Mouse (Mus musculus) forebrain, embryonic 14.5 days (tissue): ENCODE results near the gene Tmcc1. TPM values are rescaled to one million over a fixed set of nuclear protein-coding genes. Genes with fewer than 3 reads are reported as not detected.

ENCODE experiments used
- ATAC-seq: fragments of 200-750 bp; cut with Nextera tagmentation; 2 replicates; pipeline ENCODE4 v1.8.0; 2017; ENCODE audit warnings: mild to moderate bottlenecking, moderate library complexity
- DNase-seq: peaks from one replicate; pipeline ENCODE4 v3.0.0-alpha.2; 2015; ENCODE audit warnings: low spot score
- H3K27ac ChIP-seq: fragments of 300-500 bp; sonication (generic); 2 replicates; pipeline ENCODE4 v1.5.1; 2014; ENCODE audit warnings: low read depth, mild to moderate bottlenecking, control low read depth, low read length, moderate library complexity
- H3K27me3 ChIP-seq: fragments of 300-500 bp; sonication (generic); replicated peaks from 2 replicates; pipeline ENCODE4 v1.6.1; 2014; ENCODE audit warnings: low read length, control low read depth, mixed read lengths; ENCODE audit not compliant: control insufficient read depth, insufficient read depth
- H3K36me3 ChIP-seq: fragments of 300-500 bp; sonication (generic); 2 replicates; pipeline ENCODE4 v1.6.1; 2014; ENCODE audit warnings: low read length, control low read depth; ENCODE audit not compliant: control insufficient read depth, insufficient read depth
- H3K4me1 ChIP-seq: fragments of 300-500 bp; sonication (generic); 2 replicates; pipeline ENCODE4 v1.6.1; 2014; ENCODE audit warnings: antibody characterized with exemption, low read length, control low read depth; ENCODE audit not compliant: control insufficient read depth, insufficient read depth
- H3K4me2 ChIP-seq: fragments of 300-500 bp; sonication (generic); 2 replicates; pipeline ENCODE4 v1.6.1; 2014; ENCODE audit warnings: mild to moderate bottlenecking, control low read depth, low read length
- H3K4me3 ChIP-seq: fragments of 300-500 bp; sonication (generic); 2 replicates; pipeline ENCODE4 v1.5.1; 2014; ENCODE audit warnings: low read depth, low read length, control low read depth
- H3K9ac ChIP-seq: fragments of 300-500 bp; sonication (generic); 2 replicates; pipeline ENCODE4 v1.6.1; 2014; ENCODE audit warnings: mild to moderate bottlenecking, low read length, control low read depth, moderate library complexity
- H3K9me3 ChIP-seq: fragments of 300-500 bp; sonication (generic); replicated peaks from 2 replicates; pipeline ENCODE4 v1.6.1; 2016; ENCODE audit warnings: low read length, control low read depth, mixed read lengths; ENCODE audit not compliant: control insufficient read depth
- WGBS: fragments of 180-500 bp; shearing (Covaris S2); extraction: QIAGEN DNeasy Blood & Tissue Kit; methylation state at CpG from one replicate; pipeline ENCODE4 v1.1.7; 2014; 5-methylcytosine and 5-hydroxymethylcytosine counted together
- polyA plus RNA-seq: library from polyadenylated mRNA; unstranded; fragments of >200 nt; fragmentation: Nextera tagmentation; extraction: Ambion mirVana; gene quantifications from 2 replicates; pipeline ENCODE4 v1.2.1, GENCODE M21; 2014

Gene Tmcc1
- polyA plus RNA-seq, 1 experiment from 2014 or later: 22.7 TPM

GRCm38 (mm10) chr6:115998758-115999157 is 194.5 kb downstream of the Tmcc1 start:
- Histone ChIP-seq H3K9ac (no peak overlapping the region), H3K4me3 (no peak overlapping the region), H3K27me3 (peaks cover 10% of the 10 kb centered on the region), H3K9me3 (no peaks in the 10 kb centered on the region), H3K4me1 (peaks cover under 1% of the 10 kb centered on the region; the same call in 1 of the 2 replicates), H3K4me2 (no peak overlapping the region), H3K36me3 (no peaks in the 10 kb centered on the region), H3K27ac (no peak overlapping the region)
- ATAC-seq (no peak), DNase-seq (no peak)
- WGBS: 79% methylated on average over 7 of the region's 7 CpGs

GRCm38 (mm10) chr6:115997726-115998311 is 195.5 kb downstream of the Tmcc1 start:
- no peaks in the 10 kb centered on the region for H3K9me3 ChIP-seq

GRCm38 (mm10) chr6:115996171-115996851 is 197.0 kb downstream of the Tmcc1 start:
- H3K27ac ChIP-seq: no peak overlapping the region
- H3K9ac ChIP-seq: no peak overlapping the region
- DNase-seq (no peak), ATAC-seq (no peak)
- no peaks in the 10 kb centered on the region for H3K36me3 ChIP-seq
- H3K4me2 ChIP-seq: no peak overlapping the region
- H3K4me1 ChIP-seq: peaks cover 5% of the 10 kb centered on the region; the same call in 1 of the 2 replicates
- WGBS: 39% methylated on average over 6 of the region's 6 CpGs
- H3K4me3 ChIP-seq: no peak overlapping the region
- H3K27me3 ChIP-seq: peaks cover 30% of the 10 kb centered on the region
- no peaks in the 10 kb centered on the region for H3K9me3 ChIP-seq

More at GRCm38 (mm10) chr6:115997726-115998311, 195.5 kb downstream of the Tmcc1 start:
- ATAC-seq: no peak
- Histone ChIP-seq H3K4me1 (peaks cover 3% of the 10 kb centered on the region; the same call in 1 of the 2 replicates), H3K36me3 (no peaks in the 10 kb centered on the region), H3K27me3 (peaks cover 20% of the 10 kb centered on the region), H3K9ac (no peak overlapping the region), H3K4me3 (no peak overlapping the region), H3K27ac (no peak overlapping the region), H3K4me2 (no peak overlapping the region)
- 21% methylated on average over 3 of the region's 3 CpGs for WGBS
- DNase-seq: no peak

DNA sequence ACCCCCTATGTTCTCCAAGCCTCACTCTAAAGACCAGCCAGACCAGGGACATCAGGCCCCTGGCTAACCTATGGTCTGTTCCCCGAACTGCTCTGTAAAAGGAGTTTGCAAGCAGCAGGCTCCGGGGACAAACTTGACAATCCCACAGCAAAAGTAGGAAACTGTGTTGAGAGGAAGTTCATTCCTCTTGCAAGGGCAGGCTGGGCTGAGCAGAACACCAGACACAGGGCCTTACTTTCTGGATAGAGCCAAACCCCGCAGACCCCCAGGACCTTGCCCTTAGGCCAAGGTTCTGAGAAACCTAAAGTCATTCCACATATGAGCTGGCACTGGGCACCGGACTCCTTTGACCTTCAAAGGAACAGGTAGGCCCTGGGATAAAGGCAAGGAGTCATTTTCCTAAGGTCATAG is 197.8 kb downstream of the Tmcc1 start:
- DNase-seq (no peak), ATAC-seq (no peak)
- Histone ChIP-seq H3K4me2 (peak overlapping the region; percentile 84; the same call in 1 of the 2 replicates), H3K27me3 (peaks cover 30% of the 10 kb centered on the region), H3K9me3 (no peaks in the 10 kb centered on the region), H3K27ac (no peak overlapping the region), H3K9ac (no peak overlapping the region), H3K36me3 (no peaks in the 10 kb centered on the region), H3K4me3 (0 out of 2 replicates have a peak overlapping the region, but pooled peaks have one; percentile 53), H3K4me1 (peaks cover 5% of the 10 kb centered on the region; the same call in 1 of the 2 replicates)
- 61% methylated on average over 4 of the region's 4 CpGs for WGBS

GRCm38 (mm10) chr6:115994877-115995520 is 198.3 kb downstream of the Tmcc1 start, which contains the start of gene Plxnd1:
Plxnd1 (minus strand) TSS chr6:115995005.
- peak within 1 kb of the TSS; percentile 53 for H3K4me3 ChIP-seq
- H3K27ac ChIP-seq: peak within 1 kb of the TSS; percentile 39; the same call in 1 of the 2 replicates
- DNase-seq (peak; percentile 73), ATAC-seq (peak; percentile 73)
- peaks cover 5% of the 10 kb centered on the region; the same call in 1 of the 2 replicates for H3K4me1 ChIP-seq
- peak within 1 kb of the TSS; percentile 84 for H3K4me2 ChIP-seq
- H3K36me3 ChIP-seq: no peaks in the 10 kb centered on the region
- peaks cover 30% of the 10 kb centered on the region for H3K27me3 ChIP-seq
- WGBS: 3% methylated on average over 21 of the region's 51 CpGs
- peak within 1 kb of the TSS; percentile 60 for H3K9ac ChIP-seq
- no peaks in the 10 kb centered on the region for H3K9me3 ChIP-seq

- under 1% methylated on average over 83 of the region's 93 CpGs for WGBS
Measured at GRCm38 (mm10) chr6:115994146-115994876, 199.0 kb downstream of the Tmcc1 start.

DNA sequence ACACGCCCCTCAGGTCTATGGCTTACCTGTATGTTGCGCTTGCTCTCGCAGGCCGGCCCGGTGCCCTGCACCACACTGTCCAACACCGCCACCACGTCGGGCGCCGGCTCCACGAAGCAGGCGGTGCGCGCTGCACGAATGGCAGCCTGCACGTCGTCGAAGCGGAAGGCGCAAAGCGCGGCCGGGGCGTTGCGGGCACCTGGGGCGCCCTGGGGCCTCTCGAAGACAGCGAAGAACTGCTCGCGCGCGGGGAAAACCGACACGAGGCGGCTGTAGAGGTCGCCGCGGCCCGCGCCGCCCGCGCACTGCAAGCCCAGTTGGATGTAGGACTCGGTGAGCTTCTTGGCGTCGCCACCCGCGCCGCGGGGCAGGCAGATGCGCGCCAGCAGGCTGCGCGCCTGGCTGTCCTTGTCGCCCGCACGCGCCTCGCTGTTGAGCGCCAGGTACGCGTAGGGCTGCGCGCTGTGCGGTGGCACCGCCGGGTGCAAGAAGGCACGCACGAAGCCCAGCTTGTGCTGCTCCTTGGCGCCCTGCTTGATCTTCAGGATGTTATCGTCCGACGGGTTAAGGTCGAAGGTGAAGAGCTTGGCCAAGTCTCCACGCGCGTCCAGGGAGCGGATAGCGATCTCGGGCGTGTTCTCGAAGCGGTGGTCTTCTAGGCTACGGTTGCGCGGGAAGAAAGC is 199.7 kb downstream of the Tmcc1 start:
- ATAC-seq: peak; percentile 18; the same call in 1 of the 2 replicates
- Histone ChIP-seq H3K27me3 (peaks cover 30% of the 10 kb centered on the region), H3K4me2 (peak overlapping the region; percentile 84), H3K4me3 (peak overlapping the region; percentile 53), H3K9ac (peak overlapping the region; percentile 60), H3K9me3 (no peaks in the 10 kb centered on the region), H3K36me3 (no peaks in the 10 kb centered on the region), H3K27ac (peak overlapping the region; percentile 39; the same call in 1 of the 2 replicates), H3K4me1 (peaks cover 5% of the 10 kb centered on the region; the same call in 1 of the 2 replicates)
- DNase-seq: peak; percentile 46
- WGBS: 3% methylated on average over 74 of the region's 86 CpGs

More at GRCm38 (mm10) chr6:115994146-115994876, 199.0 kb downstream of the Tmcc1 start:
- Histone ChIP-seq H3K4me2 (peak overlapping the region; percentile 84), H3K9me3 (no peaks in the 10 kb centered on the region), H3K27ac (no peak overlapping the region), H3K9ac (peak overlapping the region; percentile 60), H3K4me3 (peak overlapping the region; percentile 53), H3K36me3 (no peaks in the 10 kb centered on the region), H3K27me3 (peaks cover 30% of the 10 kb centered on the region), H3K4me1 (peaks cover 5% of the 10 kb centered on the region; the same call in 1 of the 2 replicates)
- DNase-seq: peak; percentile 37
- peak; percentile 30 for ATAC-seq

GRCm38 (mm10) chr6:115992981-115993380 is 200.3 kb downstream of the Tmcc1 start:
- 55% methylated on average over 6 of the region's 6 CpGs for WGBS

More at GRCm38 (mm10) chr6:115992981-115993380, 200.3 kb downstream of the Tmcc1 start:
- DNase-seq (no peak), ATAC-seq (no peak)
- H3K9me3 ChIP-seq: no peaks in the 10 kb centered on the region
- no peak overlapping the region for H3K27ac ChIP-seq
- peak overlapping the region; percentile 53 for H3K4me3 ChIP-seq
- H3K4me2 ChIP-seq: peak overlapping the region; percentile 84
- no peaks in the 10 kb centered on the region for H3K36me3 ChIP-seq
- peaks cover 5% of the 10 kb centered on the region; the same call in 1 of the 2 replicates for H3K4me1 ChIP-seq
- H3K27me3 ChIP-seq: peaks cover 30% of the 10 kb centered on the region
- H3K9ac ChIP-seq: peak overlapping the region; percentile 60
